Mouse (Mus musculus) brown adipose tissue, adult 24 weeks (tissue): ENCODE measurements around the gene Cdk19. TPM values are rescaled to one million over a fixed set of nuclear protein-coding genes. Genes with fewer than 3 reads are reported as not detected.
"Not testable (repeated sequence)": the region's sequence is repeated elsewhere in the genome, so short reads cannot be mapped to it uniquely, and the experiment has no call there.

Experiments used
- H3K27ac ChIP-seq: fragments of 200-500 bp; replicated peaks from 2 replicates; pipeline ENCODE4 v1.5.1; 2012; ENCODE audit warnings: low read depth, mild to moderate bottlenecking, low read length
- H3K4me1 ChIP-seq: fragments of 200-500 bp; 2 replicates; pipeline ENCODE4 v1.6.1; 2012; ENCODE audit warnings: low read length, mixed read lengths; ENCODE audit not compliant: control insufficient read depth, insufficient read depth, insufficient read length
- H3K4me3 ChIP-seq: fragments of 200-500 bp; 2 replicates; pipeline ENCODE4 v1.5.1; 2012; ENCODE audit warnings: low read depth, mild to moderate bottlenecking, low read length, moderate library complexity; ENCODE audit not compliant: insufficient read depth
- polyA plus RNA-seq: library from polyadenylated mRNA; stranded (reverse); fragments of >200 nt; gene quantifications from 2 replicates; pipeline ENCODE4 v1.2.4, GENCODE M21; 2012; ENCODE audit not compliant: missing spikeins, insufficient read depth, insufficient read length

Gene Cdk19
- polyA plus RNA-seq, 1 experiment: 6.8 TPM

DNA sequence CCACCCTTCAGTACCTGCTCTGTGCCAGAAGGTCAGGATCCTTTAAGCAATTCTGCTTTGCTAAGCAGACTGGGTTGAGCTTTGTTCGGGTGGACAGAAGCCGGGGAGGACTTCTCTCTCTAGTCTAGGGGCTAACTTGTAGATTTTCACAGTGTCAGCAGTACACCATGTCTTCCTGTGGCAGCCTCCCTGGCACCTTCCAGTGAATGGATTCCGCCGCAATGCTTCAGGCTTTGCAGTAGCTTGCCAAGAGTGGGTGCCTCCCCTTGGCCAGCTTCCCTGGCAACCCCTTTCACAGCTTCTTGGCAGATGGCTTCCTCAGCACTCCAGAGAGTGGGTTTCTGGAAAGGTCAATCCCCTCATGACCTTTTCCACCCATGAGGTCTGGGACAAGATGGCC lies 180.2 kb downstream of the Cdk19 start:
- no peak overlapping the region for H3K4me3 ChIP-seq
- H3K4me1 ChIP-seq: no peaks in the 10 kb centered on the region
- H3K27ac ChIP-seq: no peak overlapping the region

DNA sequence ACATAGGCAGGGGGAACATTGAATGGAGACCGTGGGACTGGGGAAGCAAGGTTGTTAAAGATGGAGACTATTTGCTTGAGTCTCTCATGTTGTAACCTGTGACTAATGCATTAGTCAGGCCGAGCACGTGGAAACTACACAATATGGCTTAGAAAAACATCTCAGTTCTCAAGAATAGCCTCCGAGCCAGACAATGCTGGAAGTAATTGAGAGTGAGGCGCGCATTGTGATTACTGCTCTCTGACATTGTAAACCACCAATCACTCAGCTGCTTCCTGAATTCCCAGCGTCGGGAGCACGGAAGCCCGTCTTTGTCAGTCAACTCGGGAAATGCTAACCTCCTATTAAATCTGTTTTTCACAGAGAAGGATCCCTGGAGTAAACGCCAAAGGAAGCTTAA lies 182.2 kb downstream of the Cdk19 start:
- no peak overlapping the region for H3K4me3 ChIP-seq
- peak overlapping the region; percentile 27; the same call in 1 of the 2 replicates for H3K27ac ChIP-seq
- no peaks in the 10 kb centered on the region for H3K4me1 ChIP-seq

DNA sequence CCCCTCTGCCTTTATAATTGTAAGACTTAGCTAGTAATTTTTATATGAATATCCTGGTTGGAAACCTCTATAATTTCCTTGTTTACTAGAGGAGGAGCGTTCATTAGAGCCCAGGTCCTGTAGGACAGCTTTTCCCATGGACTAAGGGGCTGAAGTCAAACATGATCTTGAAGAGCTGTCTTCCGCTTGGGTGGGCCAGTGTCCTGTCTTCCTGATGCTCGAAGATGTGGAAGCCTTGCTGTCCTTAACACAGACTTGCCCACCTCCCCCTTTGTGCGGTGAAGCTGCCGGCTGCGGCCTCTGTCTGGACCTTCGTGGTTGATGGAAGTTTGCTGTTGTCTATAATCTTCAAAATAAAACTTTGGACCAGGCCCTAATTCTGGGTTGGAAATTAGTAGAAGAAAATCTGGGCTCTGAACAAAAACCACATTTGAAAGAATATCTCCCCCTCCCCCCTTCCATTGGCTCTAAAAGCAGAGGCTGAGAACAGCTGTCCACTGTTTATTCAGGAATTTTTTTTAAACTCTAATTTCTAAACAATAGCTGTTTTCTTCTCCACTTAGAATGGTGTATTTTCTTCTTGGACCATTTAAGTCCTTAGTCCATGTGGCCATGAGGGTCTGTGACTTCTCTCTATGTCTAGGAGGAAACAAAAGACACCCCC lies 184.1 kb downstream of the Cdk19 start:
- no peak overlapping the region for H3K27ac ChIP-seq

DNA sequence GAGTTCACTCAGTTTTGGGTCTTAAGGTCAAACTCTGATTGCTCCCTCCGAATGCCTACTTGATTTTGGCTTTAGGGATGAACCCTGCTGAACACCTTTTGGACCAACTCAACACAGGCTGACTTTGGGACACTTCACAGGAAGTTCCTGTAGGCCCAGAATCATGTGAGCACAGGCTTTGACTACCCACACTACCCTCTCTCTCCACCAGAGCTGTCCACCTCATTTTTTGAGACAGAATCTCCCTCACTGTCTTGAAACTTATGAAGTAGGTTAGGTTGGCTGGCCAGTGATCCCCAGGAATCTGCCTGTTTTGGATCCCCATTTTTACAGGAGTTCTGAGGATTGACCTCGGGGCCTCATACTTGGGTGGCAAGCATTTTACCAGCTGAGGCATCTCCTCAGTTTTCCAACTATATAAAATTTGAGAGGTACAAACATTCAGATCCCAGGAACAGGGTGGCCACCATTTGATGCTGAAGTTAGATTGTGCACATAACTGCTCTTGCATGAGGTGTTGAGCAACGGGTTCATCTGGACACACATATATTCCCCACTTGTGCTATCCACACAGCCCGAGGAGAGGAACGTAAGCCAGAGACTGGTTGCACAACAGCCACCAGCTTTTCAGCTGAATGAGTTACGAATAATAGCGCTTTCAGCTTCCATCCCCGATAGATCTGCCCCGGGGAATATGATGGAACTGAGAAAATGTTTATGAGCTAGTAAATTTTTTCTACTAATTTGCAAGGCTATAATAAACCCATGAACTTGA lies 184.9 kb downstream of the Cdk19 start:
- no peak overlapping the region for H3K27ac ChIP-seq
- H3K4me1 ChIP-seq: no peaks in the 10 kb centered on the region
- H3K4me3 ChIP-seq: no peak overlapping the region

More for the DNA sequence above, 184.1 kb downstream of the Cdk19 start:
- H3K4me3 ChIP-seq: no peak overlapping the region
- H3K4me1 ChIP-seq: no peaks in the 10 kb centered on the region

DNA sequence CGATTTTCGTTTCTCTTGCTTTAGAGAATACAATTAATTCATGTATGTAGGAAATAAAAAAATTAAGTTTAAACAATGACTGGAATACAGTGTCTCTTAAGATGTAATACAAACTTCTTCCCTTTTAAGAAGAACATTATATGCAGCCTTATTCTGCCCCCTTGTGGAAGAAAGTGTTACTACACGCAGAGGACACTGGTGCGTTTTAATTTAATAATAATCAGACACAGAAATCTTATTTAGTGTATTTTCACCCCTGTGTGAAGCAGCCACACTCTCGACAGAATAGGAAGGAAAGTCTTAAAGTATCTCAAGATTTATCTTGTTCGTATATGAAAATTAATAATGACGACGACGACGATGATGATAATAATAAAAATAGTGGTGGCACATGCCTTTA lies 185.6 kb downstream of the Cdk19 start:
- Histone ChIP-seq H3K27ac (no peak overlapping the region), H3K4me3 (no peak overlapping the region)

DNA sequence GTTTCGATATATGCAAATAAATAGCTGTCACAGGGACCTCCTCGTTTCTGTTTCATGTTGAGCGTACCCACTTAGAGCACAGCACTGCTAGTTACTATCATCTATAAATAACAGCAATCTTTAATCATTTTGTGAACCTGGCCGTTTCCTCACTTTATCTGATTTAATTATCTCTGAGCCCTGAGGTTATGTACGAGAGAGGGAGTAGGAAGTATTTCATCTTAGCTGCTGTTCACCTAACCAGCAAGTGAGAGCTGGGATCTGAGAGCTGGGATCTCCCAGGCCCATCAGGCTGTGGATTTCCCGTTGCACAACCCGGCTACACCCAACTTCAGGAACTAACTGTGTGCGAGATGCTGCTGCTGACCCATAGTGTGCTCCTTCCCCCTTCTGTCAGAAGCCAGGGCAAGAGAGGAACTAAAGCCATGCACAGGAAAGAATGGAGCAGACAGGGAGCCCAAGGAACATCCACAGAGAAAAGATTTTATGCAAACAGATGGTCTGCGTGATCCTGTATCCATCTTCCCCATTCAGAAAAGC lies 186.3 kb downstream of the Cdk19 start:
- Histone ChIP-seq H3K4me3 (no peak overlapping the region), H3K4me1 (no peaks in the 10 kb centered on the region), H3K27ac (no peak overlapping the region)

More for the DNA sequence above, 185.6 kb downstream of the Cdk19 start:
- H3K4me1 ChIP-seq: no peaks in the 10 kb centered on the region

DNA sequence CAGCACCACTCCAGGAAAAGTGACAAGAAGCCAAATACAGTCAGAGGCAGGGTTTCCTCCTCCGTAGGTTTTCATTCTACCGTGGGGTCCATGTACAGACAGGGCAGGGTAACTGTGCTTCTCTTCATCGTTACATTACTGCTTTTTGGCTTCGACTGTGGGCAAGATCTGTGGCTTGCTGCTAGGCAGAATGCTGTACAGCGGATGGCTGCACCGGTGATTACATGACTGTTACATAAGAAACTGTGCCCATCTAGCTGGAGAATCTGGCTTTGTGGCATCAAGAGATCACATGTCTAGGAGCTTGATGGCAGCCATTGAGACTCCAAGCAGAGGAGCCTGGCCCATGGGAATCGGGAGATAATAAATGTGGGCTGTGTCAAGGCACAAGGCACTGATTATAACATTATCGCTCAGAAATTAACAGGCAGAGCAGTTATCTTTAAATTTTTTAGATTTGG lies 187.0 kb downstream of the Cdk19 start:
- no peak overlapping the region for H3K27ac ChIP-seq

DNA sequence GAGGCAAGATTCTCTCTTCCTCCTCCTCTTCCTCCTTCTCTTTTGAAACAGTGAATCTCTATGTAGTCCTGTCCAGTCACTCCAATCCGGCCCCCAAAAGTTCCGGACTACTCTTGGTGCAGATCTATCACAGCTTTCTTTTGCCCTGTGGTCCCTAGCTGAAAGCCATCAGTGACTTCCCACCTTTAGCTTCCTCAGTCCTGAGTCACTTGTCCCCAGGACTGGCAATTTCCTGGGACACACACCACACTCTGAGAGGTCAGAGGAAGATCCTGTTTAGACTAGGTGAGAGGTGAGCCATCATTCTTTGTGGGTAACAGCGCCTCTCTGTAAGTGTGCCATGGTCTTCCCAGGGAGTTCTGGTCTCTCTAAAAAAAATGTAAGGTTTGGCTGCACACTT lies 187.6 kb downstream of the Cdk19 start:
- Histone ChIP-seq H3K27ac (no peak overlapping the region), H3K4me3 (no peak overlapping the region), H3K4me1 (no peaks in the 10 kb centered on the region)

More for the DNA sequence above, 187.0 kb downstream of the Cdk19 start:
- no peak overlapping the region for H3K4me3 ChIP-seq
- H3K4me1 ChIP-seq: no peaks in the 10 kb centered on the region

DNA sequence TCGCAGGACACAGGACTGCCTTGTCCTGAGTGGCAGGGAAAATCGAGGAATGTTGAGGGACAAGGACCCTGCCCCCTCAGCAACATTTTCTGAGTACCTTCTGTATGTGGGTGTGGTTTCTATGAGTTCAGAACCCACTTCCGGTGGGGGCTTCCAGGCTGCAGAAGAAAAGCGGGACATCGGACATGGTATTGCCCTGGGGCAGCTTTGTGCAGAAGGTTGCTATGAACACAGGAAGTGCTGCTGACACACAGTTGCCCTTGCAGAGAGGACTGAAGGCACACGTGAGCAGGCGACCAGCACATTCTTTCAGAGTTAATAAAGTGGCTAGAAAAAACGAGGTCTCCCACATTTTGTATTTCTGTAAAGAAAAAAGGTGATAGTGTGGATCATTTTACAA lies 188.2 kb downstream of the Cdk19 start:
- no peaks in the 10 kb centered on the region for H3K4me1 ChIP-seq
- H3K4me3 ChIP-seq: no peak overlapping the region
- no peak overlapping the region for H3K27ac ChIP-seq

DNA sequence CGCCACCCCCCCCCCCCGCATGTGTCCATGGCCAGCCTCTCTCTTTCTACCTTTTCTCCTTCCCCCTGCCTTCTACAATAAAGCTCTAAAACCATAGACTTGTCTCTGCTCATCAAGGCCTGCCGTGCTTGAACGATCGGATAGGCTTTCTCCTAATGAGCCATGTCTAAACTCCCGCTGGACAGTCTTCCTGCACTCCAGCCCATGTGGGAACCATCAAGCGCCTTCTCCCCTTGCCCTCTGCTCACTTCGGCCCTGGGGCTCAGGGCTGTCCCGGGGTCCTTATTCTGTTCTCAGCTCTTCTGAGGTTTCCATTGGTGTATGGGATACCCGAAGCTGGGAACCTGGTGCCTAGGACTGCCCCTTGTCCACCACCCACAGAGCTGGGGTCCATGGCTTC lies 189.3 kb downstream of the Cdk19 start:
- Histone ChIP-seq H3K27ac (no peak overlapping the region), H3K4me3 (no peak overlapping the region), H3K4me1 (no peaks in the 10 kb centered on the region)

DNA sequence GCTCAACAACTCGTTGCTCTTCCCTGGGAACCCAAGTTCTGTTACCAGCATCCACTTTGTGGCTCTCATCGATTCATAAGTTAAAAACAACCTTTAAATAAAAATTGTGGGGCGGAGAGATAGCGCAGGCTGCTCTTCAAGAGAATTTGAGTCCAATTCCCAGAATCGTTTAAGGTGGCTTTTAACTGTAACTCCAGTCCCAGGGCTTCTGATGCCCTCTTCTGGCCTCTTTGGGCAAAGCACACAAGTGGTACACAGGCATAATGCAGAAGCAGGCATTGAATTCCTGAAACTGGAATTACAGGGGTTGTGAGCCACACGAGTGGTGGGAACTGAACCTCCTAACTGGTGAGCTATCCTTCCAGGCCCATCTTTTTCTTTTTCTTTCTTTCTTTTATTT lies 190.3 kb downstream of the Cdk19 start:
- Histone ChIP-seq H3K4me3 (no peak overlapping the region), H3K27ac (no peak overlapping the region), H3K4me1 (no peaks in the 10 kb centered on the region)

DNA sequence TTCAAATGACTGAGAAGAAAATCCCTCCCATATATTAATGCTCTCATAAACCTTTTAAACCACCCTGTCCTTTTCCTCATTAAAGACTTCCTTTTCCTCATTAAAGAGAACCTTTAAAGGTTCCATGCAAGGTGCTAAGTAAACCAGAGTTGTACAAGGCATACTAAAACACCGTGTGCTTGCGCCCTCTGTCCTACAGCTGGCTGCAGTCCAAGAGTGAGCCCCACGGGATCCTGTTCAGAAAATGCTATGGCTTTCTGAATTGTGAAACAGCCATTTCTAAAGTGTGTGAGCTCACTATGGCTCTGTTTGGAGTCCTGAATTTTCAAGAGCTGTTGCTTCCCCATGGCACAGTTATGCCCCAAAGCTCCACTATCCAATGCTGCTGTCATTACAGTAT lies 191.3 kb downstream of the Cdk19 start:
- H3K4me3 ChIP-seq: no peak overlapping the region
- no peak overlapping the region for H3K27ac ChIP-seq
- H3K4me1 ChIP-seq: no peaks in the 10 kb centered on the region

DNA sequence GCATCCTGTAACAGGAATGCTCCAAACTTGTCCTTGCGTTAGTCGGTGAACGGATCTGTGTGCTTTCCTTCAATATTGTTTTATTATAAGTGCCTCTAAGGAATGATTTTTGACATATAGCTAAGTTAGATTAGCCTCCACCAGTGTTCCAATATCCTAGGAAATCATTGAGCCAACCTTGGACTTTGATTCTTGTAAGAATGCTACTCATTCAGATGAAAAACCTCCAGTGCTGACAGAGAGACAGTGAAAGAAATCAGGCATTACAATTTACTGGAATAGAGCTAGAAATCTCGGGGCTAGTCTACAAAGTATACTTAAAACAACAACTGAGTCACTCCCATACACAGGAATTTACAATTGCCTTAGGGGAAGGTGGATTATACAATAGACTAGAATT lies 193.2 kb downstream of the Cdk19 start:
- not testable (repeated sequence) for H3K4me1 ChIP-seq, H3K27ac ChIP-seq, H3K4me3 ChIP-seq
